Mouse (Mus musculus): Measurements from ENCODE around the gene Arhgef12. TPM values are rescaled to one million over a fixed set of nuclear protein-coding genes. Genes with fewer than 3 reads are reported as not detected.

Gene Arhgef12
- polyA plus RNA-seq, 1 experiment from 2014 or later: 6.6 TPM

DNA sequence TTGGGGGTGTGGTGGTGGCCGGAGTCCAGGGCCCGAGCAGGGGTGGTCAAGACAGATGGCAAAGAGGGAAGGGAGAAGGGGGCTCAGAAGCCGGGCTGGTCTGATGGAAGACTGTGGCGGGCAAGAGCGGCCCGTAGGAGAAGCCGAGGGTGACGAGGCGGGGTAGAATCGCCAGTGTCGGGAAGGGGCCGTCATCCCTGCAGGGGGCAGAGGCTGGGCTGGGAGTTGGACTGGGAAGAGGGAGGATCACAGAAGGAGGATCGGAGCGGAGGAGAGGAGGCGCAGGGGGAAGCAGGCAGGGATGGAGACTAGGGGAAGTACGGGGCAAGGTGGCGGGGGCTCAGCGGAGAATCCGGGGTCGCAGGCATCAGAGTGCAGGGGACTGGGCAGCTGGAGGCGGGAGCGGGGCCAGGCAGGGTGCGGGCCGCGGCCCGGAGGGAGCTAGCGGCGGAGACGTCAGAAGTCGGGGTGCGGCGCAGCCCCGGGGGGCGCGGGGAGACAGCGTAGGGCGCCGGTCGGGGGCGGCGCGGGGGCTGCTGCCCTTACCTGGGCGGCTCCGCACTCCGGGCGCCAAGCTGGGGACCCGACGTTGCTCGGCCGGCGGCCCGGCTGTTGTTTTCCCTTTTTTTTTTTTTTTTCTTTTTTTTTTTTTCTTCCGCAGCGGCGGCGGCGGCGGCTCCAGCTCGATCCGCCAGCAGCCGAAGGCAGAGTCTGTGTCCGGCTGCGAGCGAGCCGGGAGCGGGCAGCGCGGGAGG, 163.1 kb downstream of the Arhgef12 start, which contains the start of gene Grik4:
TSS of gene Grik4 (minus strand) at position 713 of the 755 bp plus-strand sequence.
- DNase-seq (ENCODE audit: low spot score) (peak; percentile 35), ATAC-seq (ENCODE audit: low FRiP score, low TSS enrichment) (peak; percentile 85)
- H3K27me3 ChIP-seq (ENCODE audit: control insufficient read depth, insufficient read depth, low read length): no peaks in the 10 kb centered on the region
- peak within 1 kb of the TSS; percentile 100 for H3K4me2 ChIP-seq (replicated peaks; ENCODE audit: low read depth)
- peak within 1 kb of the TSS; percentile 66 for H3K4me3 ChIP-seq (ENCODE audit: low read depth, low read length)
- TF ChIP-seq EP300 (optimal IDR thresholded peaks at IDR 0.05) (no peak), CTCF (IDR thresholded peaks at IDR 0.05; ENCODE audit: low read depth) (peak; percentile 32)
- WGBS: under 1% methylated on average over 36 of the region's 68 CpGs
- H3K27ac ChIP-seq (replicated peaks): no peak within 1 kb of the TSS
- H3K4me1 ChIP-seq (replicated peaks; ENCODE audit: control insufficient read depth, insufficient read depth): no peaks in the 10 kb centered on the region
- H3K9ac ChIP-seq (ENCODE audit: low read length): peak within 1 kb of the TSS; percentile 70
- H3K9me3 ChIP-seq (ENCODE audit: control insufficient read depth, low read length): no peaks in the 10 kb centered on the region
- H3K36me3 ChIP-seq (ENCODE audit: control insufficient read depth, insufficient read depth, low read length): no peaks in the 10 kb centered on the region

DNA sequence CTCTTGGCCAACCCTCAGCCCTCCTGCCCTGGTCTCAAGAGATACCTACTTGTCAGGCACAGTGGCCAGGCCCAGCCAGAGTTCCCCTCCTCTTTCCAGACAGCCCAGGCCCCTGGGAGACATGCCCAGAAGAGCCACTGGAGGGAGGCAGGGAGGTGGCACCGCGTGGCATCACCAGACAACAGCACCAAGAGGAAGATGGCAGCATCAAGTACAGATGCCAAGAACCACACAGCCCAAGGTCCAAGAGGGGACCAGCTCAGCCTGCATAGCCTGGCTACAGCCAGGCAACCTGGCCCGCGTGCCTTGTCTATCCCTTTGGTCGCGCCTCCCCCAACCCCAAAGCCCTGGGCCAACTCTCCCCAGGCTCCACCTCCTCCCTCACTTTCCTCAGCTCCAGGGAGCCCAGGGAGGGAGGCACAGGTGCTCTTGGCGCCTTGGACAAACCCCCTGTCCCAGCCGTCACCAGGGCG, 163.9 kb downstream of the Arhgef12 start:
- ATAC-seq (ENCODE audit: low FRiP score, low TSS enrichment) (peak; percentile 25; the same call in 1 of the 2 replicates), DNase-seq (ENCODE audit: low spot score) (peak; percentile 34)
- no peak for TF ChIP-seq EP300 (optimal IDR thresholded peaks at IDR 0.05)
- peak; percentile 48 for TF ChIP-seq CTCF (IDR thresholded peaks at IDR 0.05; ENCODE audit: low read depth)
- Histone ChIP-seq H3K4me2 (replicated peaks; ENCODE audit: low read depth) (no peak overlapping the region; the same call in 1 of the 2 replicates), H3K36me3 (ENCODE audit: control insufficient read depth, insufficient read depth, low read length) (no peaks in the 10 kb centered on the region), H3K4me1 (replicated peaks; ENCODE audit: control insufficient read depth, insufficient read depth) (no peaks in the 10 kb centered on the region), H3K9me3 (ENCODE audit: control insufficient read depth, low read length) (no peaks in the 10 kb centered on the region), H3K4me3 (ENCODE audit: low read depth, low read length) (peak overlapping the region; percentile 66; the same call in 1 of the 2 replicates), H3K27me3 (ENCODE audit: control insufficient read depth, insufficient read depth, low read length) (no peaks in the 10 kb centered on the region), H3K27ac (replicated peaks) (no peak overlapping the region), H3K9ac (ENCODE audit: low read length) (no peak overlapping the region)
- 22% methylated on average over 9 of the region's 9 CpGs for WGBS

DNA sequence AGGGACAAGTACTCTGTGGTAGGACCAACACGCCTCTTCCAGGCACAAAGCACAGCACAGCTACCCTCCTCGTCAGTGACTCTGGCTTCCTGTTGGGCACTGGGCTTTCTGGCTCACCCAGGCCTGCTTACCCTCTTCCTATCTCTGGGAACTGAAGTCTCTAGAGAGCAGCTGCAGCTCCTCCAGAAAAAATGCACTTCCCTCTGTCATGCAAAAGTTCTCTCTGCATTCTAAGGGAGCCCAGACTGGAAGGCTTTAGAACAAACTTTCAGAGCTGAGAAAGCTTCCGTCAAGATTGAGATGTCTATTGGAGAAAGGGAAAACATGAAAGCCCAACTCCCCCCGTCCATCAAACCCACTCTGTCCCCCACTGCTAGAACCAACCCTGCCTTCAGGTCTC, 164.9 kb downstream of the Arhgef12 start:
- Histone ChIP-seq H3K27ac (replicated peaks) (no peak overlapping the region), H3K9ac (ENCODE audit: low read length) (no peak overlapping the region), H3K27me3 (ENCODE audit: control insufficient read depth, insufficient read depth, low read length) (no peaks in the 10 kb centered on the region), H3K4me2 (replicated peaks; ENCODE audit: low read depth) (no peak overlapping the region), H3K4me3 (ENCODE audit: low read depth, low read length) (no peak overlapping the region), H3K9me3 (ENCODE audit: control insufficient read depth, low read length) (no peaks in the 10 kb centered on the region), H3K36me3 (ENCODE audit: control insufficient read depth, insufficient read depth, low read length) (no peaks in the 10 kb centered on the region), H3K4me1 (replicated peaks; ENCODE audit: control insufficient read depth, insufficient read depth) (no peaks in the 10 kb centered on the region)
- no peak for TF ChIP-seq EP300 (optimal IDR thresholded peaks at IDR 0.05)
- TF ChIP-seq CTCF (IDR thresholded peaks at IDR 0.05; ENCODE audit: low read depth): no peak
- ATAC-seq (ENCODE audit: low FRiP score, low TSS enrichment) (no peak), DNase-seq (ENCODE audit: low spot score) (no peak)
- WGBS: 67% methylated on average over 4 of the region's 4 CpGs

DNA sequence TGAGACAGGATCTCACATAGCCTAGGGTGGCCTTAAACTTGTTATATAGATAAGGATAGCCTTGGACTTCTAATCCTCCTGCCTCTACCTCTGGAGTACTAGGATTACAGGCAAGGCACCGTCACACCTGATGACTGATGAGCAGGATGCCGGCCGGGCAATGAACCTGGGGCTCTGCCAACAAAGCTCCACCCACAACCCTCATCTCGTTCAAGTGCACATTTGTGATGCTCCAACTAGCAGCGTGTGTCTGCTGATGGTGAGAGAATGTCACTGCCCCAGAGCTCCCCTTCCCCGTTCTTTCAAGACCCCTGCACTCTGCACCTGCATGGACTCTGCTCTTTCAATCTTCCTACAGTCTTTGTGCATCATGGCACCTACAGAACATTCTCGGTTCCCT, 174.9 kb downstream of the Arhgef12 start:
- no peak overlapping the region for H3K27ac ChIP-seq (replicated peaks)
- 26% methylated on average over 7 of the region's 7 CpGs for WGBS
- no peak overlapping the region for H3K4me2 ChIP-seq (replicated peaks; ENCODE audit: low read depth)
- no peaks in the 10 kb centered on the region for H3K36me3 ChIP-seq (ENCODE audit: control insufficient read depth, insufficient read depth, low read length)
- DNase-seq (ENCODE audit: low spot score): no peak
- no peak overlapping the region for H3K9ac ChIP-seq (ENCODE audit: low read length)
- TF ChIP-seq EP300 (optimal IDR thresholded peaks at IDR 0.05): no peak
- TF ChIP-seq CTCF (IDR thresholded peaks at IDR 0.05; ENCODE audit: low read depth): no peak
- no peaks in the 10 kb centered on the region for H3K4me1 ChIP-seq (replicated peaks; ENCODE audit: control insufficient read depth, insufficient read depth)
- H3K4me3 ChIP-seq (ENCODE audit: low read depth, low read length): no peak overlapping the region
- ATAC-seq (ENCODE audit: low FRiP score, low TSS enrichment): no peak
- no peaks in the 10 kb centered on the region for H3K27me3 ChIP-seq (ENCODE audit: control insufficient read depth, insufficient read depth, low read length)
- H3K9me3 ChIP-seq (ENCODE audit: control insufficient read depth, low read length): no peaks in the 10 kb centered on the region

DNA sequence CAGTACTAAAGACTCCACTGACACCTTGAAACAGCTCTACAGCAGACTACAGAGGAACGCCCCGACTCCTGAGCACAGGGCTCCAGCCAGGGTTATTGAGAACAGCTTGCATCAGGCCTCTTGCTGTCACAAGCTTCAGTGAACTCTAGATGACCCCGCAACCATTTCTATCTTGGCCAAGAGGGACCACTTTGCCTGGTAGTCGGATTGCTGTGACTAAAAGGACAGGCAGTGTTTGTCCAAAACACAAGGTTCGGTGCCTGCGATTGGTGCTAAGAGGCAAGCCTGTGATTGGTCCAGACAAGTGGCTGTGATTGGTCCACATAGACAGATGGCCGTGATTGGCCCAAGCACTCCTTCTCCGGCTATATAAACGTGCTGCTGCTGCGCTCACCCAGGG, 179.5 kb downstream of the Arhgef12 start:
- no peaks in the 10 kb centered on the region for H3K36me3 ChIP-seq (ENCODE audit: control insufficient read depth, insufficient read depth, low read length)
- TF ChIP-seq EP300 (optimal IDR thresholded peaks at IDR 0.05) (no peak), CTCF (IDR thresholded peaks at IDR 0.05; ENCODE audit: low read depth) (no peak)
- no peaks in the 10 kb centered on the region for H3K9me3 ChIP-seq (ENCODE audit: control insufficient read depth, low read length)
- no peak overlapping the region for H3K4me3 ChIP-seq (ENCODE audit: low read depth, low read length)
- ATAC-seq (ENCODE audit: low FRiP score, low TSS enrichment): no peak
- H3K4me2 ChIP-seq (replicated peaks; ENCODE audit: low read depth): no peak overlapping the region
- no peaks in the 10 kb centered on the region for H3K27me3 ChIP-seq (ENCODE audit: control insufficient read depth, insufficient read depth, low read length)
- H3K27ac ChIP-seq (replicated peaks): no peak overlapping the region
- H3K4me1 ChIP-seq (replicated peaks; ENCODE audit: control insufficient read depth, insufficient read depth): no peaks in the 10 kb centered on the region
- WGBS: 55% methylated on average over 10 of the region's 10 CpGs
- H3K9ac ChIP-seq (ENCODE audit: low read length): no peak overlapping the region
- DNase-seq (ENCODE audit: low spot score): no peak

DNA sequence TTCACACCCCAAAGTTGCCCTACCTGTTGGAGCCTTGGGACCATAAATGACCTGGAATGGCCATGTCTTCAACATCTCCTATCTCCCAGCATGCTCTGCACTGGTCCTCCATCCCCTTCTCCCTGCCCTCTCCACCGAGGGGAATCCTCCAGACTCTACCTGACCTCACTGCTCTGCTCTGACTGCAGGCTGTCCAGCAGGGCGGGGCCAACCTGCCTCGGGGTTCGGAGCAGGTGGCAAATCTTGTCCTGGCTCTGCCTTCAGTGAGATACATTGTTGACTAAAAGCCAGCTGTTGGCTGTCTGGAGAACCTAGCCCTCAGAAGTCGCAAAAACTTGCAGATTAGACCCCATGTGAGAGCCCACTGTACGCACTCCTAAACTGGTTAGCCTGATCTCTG, 180.5 kb downstream of the Arhgef12 start:
- Histone ChIP-seq H3K9me3 (ENCODE audit: control insufficient read depth, low read length) (no peaks in the 10 kb centered on the region), H3K27me3 (ENCODE audit: control insufficient read depth, insufficient read depth, low read length) (no peaks in the 10 kb centered on the region)
- 53% methylated on average over 6 of the region's 6 CpGs for WGBS

More for the DNA sequence above, 180.5 kb downstream of the Arhgef12 start:
- no peak for DNase-seq (ENCODE audit: low spot score)
- H3K4me1 ChIP-seq (replicated peaks; ENCODE audit: control insufficient read depth, insufficient read depth): no peaks in the 10 kb centered on the region
- ATAC-seq (ENCODE audit: low FRiP score, low TSS enrichment): no peak
- H3K9ac ChIP-seq (ENCODE audit: low read length): no peak overlapping the region
- TF ChIP-seq EP300 (optimal IDR thresholded peaks at IDR 0.05) (no peak), CTCF (IDR thresholded peaks at IDR 0.05; ENCODE audit: low read depth) (no peak)
- no peak overlapping the region for H3K4me3 ChIP-seq (ENCODE audit: low read depth, low read length)
- no peak overlapping the region for H3K27ac ChIP-seq (replicated peaks)
- no peak overlapping the region for H3K4me2 ChIP-seq (replicated peaks; ENCODE audit: low read depth)
- no peaks in the 10 kb centered on the region for H3K36me3 ChIP-seq (ENCODE audit: control insufficient read depth, insufficient read depth, low read length)
